Mouse (Mus musculus) left cerebral cortex, adult 11 months (tissue): ENCODE data around the gene Ogg1.

Experiments
- DNase-seq: peaks from one replicate; pipeline ENCODE4 v3.0.0; 2022; ENCODE audit warnings: low spot score

Ogg1 gene

DNA sequence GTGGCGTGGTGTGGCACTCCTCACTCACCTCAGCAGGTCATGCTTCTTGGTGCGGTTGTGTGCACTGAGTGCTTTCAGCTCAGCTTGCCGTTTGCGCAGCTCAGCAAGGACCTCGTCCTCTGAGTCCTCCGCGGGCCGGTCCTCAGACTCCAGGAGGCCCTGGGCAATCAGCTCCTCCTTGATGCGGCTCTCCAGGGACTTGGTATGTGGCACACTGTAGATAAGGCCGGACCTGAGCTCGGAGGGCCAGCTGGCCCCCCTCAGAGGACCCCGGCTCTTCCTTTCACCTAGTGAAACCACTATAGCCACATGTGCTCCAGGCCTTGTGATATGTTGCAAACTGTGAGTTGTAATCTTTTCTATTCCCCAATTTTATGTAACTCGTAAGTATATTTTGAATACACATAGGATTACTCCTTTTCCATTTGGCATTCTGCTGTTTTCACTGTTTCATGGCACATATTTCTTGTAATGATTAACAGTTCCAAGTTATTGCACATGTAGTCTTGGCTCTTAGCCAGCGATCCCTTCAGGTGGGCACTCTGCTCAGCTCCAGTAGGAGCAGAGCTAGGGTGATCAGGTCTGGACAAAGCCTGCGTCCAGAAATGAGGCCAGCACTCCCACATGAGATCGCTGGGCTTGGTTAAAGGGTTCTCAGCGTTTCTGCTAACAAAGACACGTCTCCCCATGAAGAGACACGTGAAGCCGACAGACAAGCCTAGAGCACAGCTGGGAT lies 43.6 kb downstream of the Ogg1 start:
- no peak for DNase-seq

DNA sequence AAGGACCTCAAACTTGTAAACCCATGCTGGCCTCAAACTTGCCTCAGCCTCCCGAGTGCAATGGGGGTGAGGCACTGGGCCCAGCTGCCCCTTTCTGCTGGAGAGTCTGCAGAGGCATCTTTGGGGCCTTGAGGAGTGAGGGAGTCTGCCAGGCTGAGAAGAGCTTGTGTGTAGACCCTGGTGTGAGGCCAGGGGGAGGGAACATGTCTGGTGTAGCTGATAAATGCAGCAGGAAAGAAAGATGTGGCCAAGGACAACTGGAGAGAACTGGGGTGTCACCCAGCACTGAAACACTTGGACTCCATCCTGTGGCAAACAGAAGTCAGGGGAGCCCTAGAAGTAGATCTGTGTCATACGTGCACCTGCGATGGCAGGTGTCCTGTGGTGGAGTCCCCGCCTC lies 46.7 kb downstream of the Ogg1 start:
- DNase-seq = no peak

- no peak for DNase-seq
These were observed 50.4 kb downstream of the Ogg1 start for GRCm38 (mm10) chr6:113377172-113377495.

GRCm38 (mm10) chr6:113377496-113378385 lies 51.0 kb downstream of the Ogg1 start, which contains the start of the genes Tada3 and Arpc4:
Gene Tada3, minus strand, starts transcription at chr6:113377883.
Gene Arpc4, plus strand, starts transcription at chr6:113378115.
- peak; percentile 85 for DNase-seq

DNA sequence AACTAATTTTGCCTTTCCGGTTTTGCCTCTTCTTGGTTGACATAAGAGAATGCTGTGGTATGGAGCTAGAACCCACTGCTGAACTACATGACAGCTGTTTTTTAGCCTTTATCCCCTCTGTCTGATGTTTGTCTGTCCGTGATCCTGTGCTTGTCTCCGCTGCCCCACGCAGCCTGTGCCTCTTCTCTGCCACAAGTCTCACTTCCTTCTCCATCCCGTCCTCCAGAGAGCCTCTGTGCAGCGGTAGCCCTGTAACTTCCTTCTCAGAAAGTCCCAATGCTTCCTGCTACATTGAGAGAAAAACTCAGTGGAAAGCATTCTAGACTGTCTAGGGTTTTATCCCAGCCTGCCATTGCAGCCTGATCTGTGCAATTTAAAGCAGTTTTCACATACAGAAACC lies 52.5 kb downstream of the Ogg1 start:
- DNase-seq = no peak

DNA sequence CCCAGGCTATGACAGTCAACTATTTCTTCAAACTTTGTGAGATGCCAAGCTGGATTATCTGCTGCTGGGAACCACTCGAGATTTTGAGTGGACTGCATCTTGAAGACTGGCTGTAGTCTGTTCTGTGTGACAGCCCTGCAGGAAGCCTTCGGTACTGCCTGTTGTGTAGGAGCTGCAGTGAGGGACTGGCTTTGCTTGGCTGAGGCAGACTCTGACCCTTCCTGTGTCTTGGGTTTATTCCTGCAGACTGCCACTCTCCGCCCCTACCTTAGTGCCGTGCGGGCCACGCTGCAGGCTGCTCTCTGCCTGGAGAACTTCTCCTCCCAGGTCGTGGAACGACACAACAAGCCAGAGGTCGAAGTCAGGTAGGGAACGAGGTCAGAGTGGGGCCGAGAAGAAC lies 53.7 kb downstream of the Ogg1 start:
- DNase-seq = no peak

DNA sequence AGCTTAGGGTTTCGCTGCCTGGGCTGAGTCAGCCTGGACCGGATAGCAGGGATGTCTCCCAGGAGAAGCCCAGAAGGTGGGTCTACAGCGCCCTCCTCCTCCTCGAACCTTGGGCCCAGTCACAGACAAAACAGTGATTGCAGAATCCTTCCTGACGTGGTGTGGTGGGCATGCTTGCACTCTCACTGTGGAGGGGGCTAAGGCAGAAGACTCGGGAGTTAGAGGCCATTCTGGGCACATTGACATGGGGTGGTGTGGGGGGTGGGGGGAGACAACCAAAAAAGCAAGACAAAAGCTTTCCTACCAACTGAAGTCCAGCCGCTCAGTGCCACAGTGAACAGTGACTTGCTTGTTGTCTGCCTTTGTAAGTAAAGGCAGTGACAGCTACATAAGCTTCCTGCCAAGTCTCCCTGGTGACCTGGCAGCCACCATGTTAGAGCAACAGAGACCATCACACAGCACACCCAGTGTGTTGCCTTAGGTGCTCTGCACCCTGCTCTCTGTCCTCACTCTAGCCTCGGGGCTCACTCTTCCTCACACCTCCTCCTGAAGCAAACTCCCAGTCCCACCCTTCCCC lies 57.7 kb downstream of the Ogg1 start:
- DNase-seq = no peak
